Mouse (Mus musculus): ENCODE measurements around the gene Calhm1. TPM values are rescaled to one million over a fixed set of nuclear protein-coding genes. Genes with fewer than 3 reads are reported as not detected.

Calhm1 gene
- polyA plus RNA-seq, 1 experiment from 2014 or later, result not detected

DNA sequence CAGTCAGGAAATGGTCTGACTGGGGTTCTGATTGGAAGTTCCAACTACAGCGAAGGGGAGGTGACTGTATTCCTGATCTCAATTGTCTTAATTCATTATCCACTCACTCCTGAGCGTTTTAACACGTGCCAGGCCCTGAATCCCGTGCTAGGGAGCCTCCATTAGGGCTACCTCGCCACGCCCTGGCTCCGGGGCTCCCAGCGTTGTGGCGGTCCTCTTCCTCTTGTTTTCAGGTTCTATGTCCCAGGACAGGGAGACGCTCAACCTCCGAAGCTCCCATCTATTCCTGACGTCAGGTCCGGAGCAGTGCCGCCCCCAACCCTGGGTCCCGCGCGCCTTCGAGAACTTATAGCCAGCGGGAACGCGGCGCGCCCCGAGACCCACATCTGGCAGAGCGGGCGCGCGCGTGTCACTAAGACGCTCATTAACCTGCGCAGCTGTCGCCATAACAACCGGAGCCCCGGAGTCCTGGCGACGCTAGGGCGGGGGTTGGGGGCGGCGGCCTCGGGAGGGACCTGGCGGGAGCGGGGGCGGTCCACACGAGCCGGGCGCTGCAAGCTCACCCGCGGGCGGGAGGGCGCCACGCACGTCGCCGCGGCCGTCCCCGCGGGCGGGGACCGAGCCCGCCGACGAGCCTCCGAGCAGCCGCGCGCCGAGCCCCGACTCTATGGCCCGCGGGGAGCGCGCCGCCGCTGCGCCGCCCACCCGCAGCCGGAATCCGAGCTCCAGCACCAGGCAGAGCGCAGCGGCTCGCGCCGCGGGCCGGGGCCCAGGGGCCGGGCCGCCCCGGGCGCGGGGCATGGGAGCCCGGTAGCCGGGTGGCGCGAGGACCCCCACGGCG, 34.6 kb upstream of the Calhm1 start, which contains the start of gene Neurl1a:
Gene Neurl1a, plus strand, starts transcription at position 390 of the 841 bp plus-strand sequence.
- WGBS, result under 1% methylated on average over 67 of the region's 98 CpGs
- Histone ChIP-seq H3K27ac (ENCODE audit: low read length) (no peak within 1 kb of the TSS), H3K4me1 (ENCODE audit: control insufficient read depth, insufficient read depth, low read length) (peaks cover 3% of the 10 kb centered on the region; the same call in 1 of the 2 replicates), H3K4me3 (ENCODE audit: low read length) (peak within 1 kb of the TSS; percentile 76), H3K9me3 (replicated peaks; ENCODE audit: control insufficient read depth, low read length) (peaks cover 2% of the 10 kb centered on the region; the same call in 1 of the 2 replicates), H3K9ac (ENCODE audit: low read length) (peak within 1 kb of the TSS; percentile 70), H3K27me3 (ENCODE audit: control insufficient read depth, insufficient read depth, low read length) (peaks cover 31% of the 10 kb centered on the region), H3K36me3 (ENCODE audit: control insufficient read depth, insufficient read depth) (no peaks in the 10 kb centered on the region), H3K4me2 (ENCODE audit: low read depth, low read length) (peak within 1 kb of the TSS; percentile 100)
- peak; percentile 43 for ATAC-seq (replicated peaks; ENCODE audit: extremely low read depth, insufficient read depth, low FRiP score)

DNA sequence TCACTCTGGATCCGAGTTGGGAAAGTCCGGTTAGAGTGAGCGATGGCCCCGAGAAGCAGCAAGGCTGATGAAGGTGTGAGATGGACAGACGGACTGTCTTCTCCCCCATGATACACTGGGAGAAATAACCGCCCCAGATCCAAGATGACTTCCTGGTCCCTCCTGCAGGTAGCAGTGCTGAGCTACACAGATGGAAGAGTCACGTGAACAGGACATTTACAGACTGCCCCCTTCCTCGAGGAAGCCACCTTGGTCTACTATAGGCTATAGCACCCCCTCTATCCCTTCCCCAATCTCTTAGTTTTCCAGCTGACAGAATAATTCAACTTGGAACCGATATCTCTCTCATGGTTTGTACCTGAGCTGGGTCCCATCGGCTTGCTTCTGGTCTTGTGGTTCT, 33.9 kb upstream of the Calhm1 start:
- no peak overlapping the region for H3K9ac ChIP-seq (ENCODE audit: low read length)
- peak; percentile 57; the same call in 1 of the 2 replicates for ATAC-seq (replicated peaks; ENCODE audit: extremely low read depth, insufficient read depth, low FRiP score)
- H3K4me3 ChIP-seq (ENCODE audit: low read length), result peak overlapping the region; percentile 76
- H3K4me2 ChIP-seq (ENCODE audit: low read depth, low read length), result peak overlapping the region; percentile 100
- H3K4me1 ChIP-seq (ENCODE audit: control insufficient read depth, insufficient read depth, low read length), result peaks cover 3% of the 10 kb centered on the region; the same call in 1 of the 2 replicates
- 19% methylated on average over 10 of the region's 10 CpGs for WGBS
- no peak overlapping the region for H3K27ac ChIP-seq (ENCODE audit: low read length)
- peaks cover 38% of the 10 kb centered on the region for H3K27me3 ChIP-seq (ENCODE audit: control insufficient read depth, insufficient read depth, low read length)
- no peaks in the 10 kb centered on the region for H3K36me3 ChIP-seq (ENCODE audit: control insufficient read depth, insufficient read depth)
- peaks cover 2% of the 10 kb centered on the region; the same call in 1 of the 2 replicates for H3K9me3 ChIP-seq (replicated peaks; ENCODE audit: control insufficient read depth, low read length)

DNA sequence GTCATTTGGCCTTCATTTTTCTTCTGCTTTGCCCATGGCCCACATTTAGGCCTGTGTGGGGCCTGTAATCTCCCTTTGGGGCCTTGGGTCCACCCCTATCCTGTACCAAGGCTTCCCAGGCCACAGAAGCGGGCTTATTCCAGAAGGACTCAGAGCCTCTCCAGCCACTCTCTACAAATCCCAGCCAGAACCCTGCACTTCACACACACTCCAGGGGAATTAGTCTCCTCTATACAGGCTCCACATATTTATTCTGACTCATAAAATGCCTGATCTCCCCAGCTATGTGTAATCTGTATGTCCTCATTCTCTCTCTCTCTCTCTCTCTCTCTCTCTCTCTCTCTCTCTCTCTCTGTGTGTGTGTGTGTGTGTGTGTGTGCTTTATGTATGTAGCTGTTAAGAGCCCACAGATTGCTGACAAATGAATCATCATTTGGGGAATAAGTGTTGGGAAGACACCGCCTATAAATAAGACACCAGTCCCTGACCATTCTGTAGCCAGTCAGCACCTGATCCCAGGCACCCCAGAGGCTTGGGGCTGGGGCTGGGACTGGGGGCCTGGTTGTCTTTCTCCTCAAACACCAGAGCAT, 33.0 kb upstream of the Calhm1 start:
- Histone ChIP-seq H3K4me1 (ENCODE audit: control insufficient read depth, insufficient read depth, low read length) (peaks cover 3% of the 10 kb centered on the region; the same call in 1 of the 2 replicates), H3K4me2 (ENCODE audit: low read depth, low read length) (no peak overlapping the region), H3K27ac (ENCODE audit: low read length) (no peak overlapping the region), H3K27me3 (ENCODE audit: control insufficient read depth, insufficient read depth, low read length) (peaks cover 43% of the 10 kb centered on the region), H3K4me3 (ENCODE audit: low read length) (no peak overlapping the region), H3K9ac (ENCODE audit: low read length) (no peak overlapping the region), H3K36me3 (ENCODE audit: control insufficient read depth, insufficient read depth) (no peaks in the 10 kb centered on the region), H3K9me3 (replicated peaks; ENCODE audit: control insufficient read depth, low read length) (no peaks in the 10 kb centered on the region; the same call in 1 of the 2 replicates)
- no peak for ATAC-seq (replicated peaks; ENCODE audit: extremely low read depth, insufficient read depth, low FRiP score)
- WGBS, result 68% methylated on average over 2 of the region's 2 CpGs

DNA sequence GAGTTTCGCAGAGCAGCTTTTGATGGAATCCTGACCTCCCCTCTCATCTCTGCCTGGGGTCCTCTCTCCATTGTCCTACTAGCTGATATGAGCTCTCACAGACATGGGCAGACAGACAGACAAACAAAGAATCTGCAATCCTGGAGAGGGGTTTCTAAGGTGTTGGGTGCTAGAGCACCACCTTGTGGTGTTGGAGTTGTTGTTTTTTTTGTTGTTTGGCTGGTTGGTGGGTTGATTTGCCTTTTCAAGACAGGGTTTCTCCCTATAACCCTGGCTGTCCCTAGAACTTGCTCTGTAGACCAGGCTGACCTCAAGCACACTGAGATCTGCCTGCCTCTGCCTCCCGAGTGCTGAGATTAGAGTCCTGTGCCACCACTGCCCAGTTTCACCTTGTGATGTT, 31.4 kb upstream of the Calhm1 start:
- no peak for ATAC-seq (replicated peaks; ENCODE audit: extremely low read depth, insufficient read depth, low FRiP score)
- H3K27ac ChIP-seq (ENCODE audit: low read length), result no peak overlapping the region
- H3K27me3 ChIP-seq (ENCODE audit: control insufficient read depth, insufficient read depth, low read length), result peaks cover 34% of the 10 kb centered on the region
- H3K9ac ChIP-seq (ENCODE audit: low read length), result no peak overlapping the region
- WGBS, result 56% methylated on average over 2 of the region's 2 CpGs
- H3K4me1 ChIP-seq (ENCODE audit: control insufficient read depth, insufficient read depth, low read length), result peaks cover 3% of the 10 kb centered on the region; the same call in 1 of the 2 replicates
- no peak overlapping the region for H3K4me3 ChIP-seq (ENCODE audit: low read length)
- H3K9me3 ChIP-seq (replicated peaks; ENCODE audit: control insufficient read depth, low read length), result no peaks in the 10 kb centered on the region
- H3K36me3 ChIP-seq (ENCODE audit: control insufficient read depth, insufficient read depth), result no peaks in the 10 kb centered on the region
- H3K4me2 ChIP-seq (ENCODE audit: low read depth, low read length), result no peak overlapping the region

DNA sequence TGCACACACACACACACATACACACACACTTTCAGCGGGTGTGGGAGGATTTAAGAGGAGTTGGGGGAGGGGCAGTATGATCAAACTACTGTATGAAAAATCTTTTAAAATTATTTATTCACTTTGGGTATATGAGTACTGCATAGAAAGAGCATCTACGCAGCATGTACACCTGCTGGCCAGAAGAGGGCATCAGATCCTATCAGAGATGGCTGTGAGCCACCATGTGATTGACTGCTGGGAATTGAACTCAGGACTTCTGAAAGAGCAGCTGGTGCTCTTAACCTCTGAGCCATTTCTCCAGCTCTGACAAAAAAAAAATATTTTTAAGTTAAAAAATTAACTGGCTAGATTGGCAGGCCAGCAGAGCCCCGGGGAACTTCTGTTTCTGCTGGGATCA, 30.5 kb upstream of the Calhm1 start:
- H3K27ac ChIP-seq (ENCODE audit: low read length), result no peak overlapping the region
- H3K36me3 ChIP-seq (ENCODE audit: control insufficient read depth, insufficient read depth), result no peaks in the 10 kb centered on the region
- H3K4me2 ChIP-seq (ENCODE audit: low read depth, low read length), result no peak overlapping the region
- no peak overlapping the region for H3K4me3 ChIP-seq (ENCODE audit: low read length)
- WGBS, result 50% methylated on average over 3 of the region's 3 CpGs
- no peak for ATAC-seq (replicated peaks; ENCODE audit: extremely low read depth, insufficient read depth, low FRiP score)
- H3K9me3 ChIP-seq (replicated peaks; ENCODE audit: control insufficient read depth, low read length), result no peaks in the 10 kb centered on the region
- H3K4me1 ChIP-seq (ENCODE audit: control insufficient read depth, insufficient read depth, low read length), result peaks cover 2% of the 10 kb centered on the region; the same call in 1 of the 2 replicates
- H3K9ac ChIP-seq (ENCODE audit: low read length), result no peak overlapping the region
- H3K27me3 ChIP-seq (ENCODE audit: control insufficient read depth, insufficient read depth, low read length), result peaks cover 25% of the 10 kb centered on the region

DNA sequence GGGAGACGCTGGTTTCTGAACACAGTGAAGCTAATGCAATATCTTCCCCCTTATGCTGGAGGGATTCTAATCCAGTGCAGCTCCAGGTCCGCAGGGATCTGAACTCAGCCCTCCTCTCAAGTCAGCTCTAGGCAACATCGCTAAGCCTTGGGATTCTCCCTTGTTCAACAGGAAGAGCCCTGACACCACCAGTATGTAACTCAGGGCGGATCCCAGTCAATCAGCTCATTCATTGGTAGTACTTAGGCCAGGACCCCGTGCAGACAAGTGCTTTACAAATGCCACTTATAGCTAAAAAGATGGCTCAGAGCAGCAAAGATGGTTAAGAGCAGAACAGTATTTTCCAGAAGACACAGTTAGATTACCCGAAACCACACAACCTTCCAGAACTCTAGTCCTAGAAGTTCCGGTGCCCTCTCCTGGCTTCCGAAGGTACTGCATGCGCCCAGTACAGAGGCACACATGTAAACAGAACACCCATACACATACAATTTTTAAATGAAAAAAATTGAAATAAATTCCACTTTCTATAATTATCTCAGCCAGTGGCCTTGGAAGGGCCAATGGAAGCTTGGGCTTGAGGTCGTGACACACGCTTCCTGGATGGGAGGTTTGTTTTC, 24.8 kb upstream of the Calhm1 start:
- peaks cover 12% of the 10 kb centered on the region; the same call in 1 of the 2 replicates for H3K27me3 ChIP-seq (ENCODE audit: control insufficient read depth, insufficient read depth, low read length)
- no peak overlapping the region for H3K27ac ChIP-seq (ENCODE audit: low read length)
- H3K4me1 ChIP-seq (ENCODE audit: control insufficient read depth, insufficient read depth, low read length), result peaks cover 4% of the 10 kb centered on the region; the same call in 1 of the 2 replicates
- H3K4me3 ChIP-seq (ENCODE audit: low read length), result peak overlapping the region; percentile 31
- H3K36me3 ChIP-seq (ENCODE audit: control insufficient read depth, insufficient read depth), result no peaks in the 10 kb centered on the region
- peak overlapping the region; percentile 58 for H3K4me2 ChIP-seq (ENCODE audit: low read depth, low read length)
- ATAC-seq (replicated peaks; ENCODE audit: extremely low read depth, insufficient read depth, low FRiP score), result peak; percentile 28
- WGBS, result 19% methylated on average over 11 of the region's 11 CpGs
- no peaks in the 10 kb centered on the region for H3K9me3 ChIP-seq (replicated peaks; ENCODE audit: control insufficient read depth, low read length)
- H3K9ac ChIP-seq (ENCODE audit: low read length), result peak overlapping the region; percentile 39

DNA sequence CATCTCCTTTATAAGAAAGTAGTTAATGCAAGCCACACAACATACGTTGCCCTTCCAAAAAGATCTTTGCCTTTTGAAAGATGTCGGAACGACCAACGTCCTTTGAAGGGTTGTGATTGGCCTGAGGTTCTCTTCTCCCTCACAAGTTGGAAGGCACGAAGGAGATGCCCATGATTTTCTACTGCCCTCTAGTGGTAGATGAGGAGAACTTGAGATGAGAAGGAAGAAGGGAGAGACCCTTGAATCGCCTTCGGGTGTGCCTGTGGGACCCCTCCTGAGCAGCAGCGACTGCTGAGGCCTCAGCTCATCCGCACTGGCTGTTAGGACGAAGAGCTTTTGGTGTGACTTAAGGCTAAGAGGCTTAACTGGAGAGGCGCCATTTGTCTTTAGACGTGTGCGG, 24.2 kb upstream of the Calhm1 start:
- Histone ChIP-seq H3K9ac (ENCODE audit: low read length) (peak overlapping the region; percentile 39), H3K9me3 (replicated peaks; ENCODE audit: control insufficient read depth, low read length) (no peaks in the 10 kb centered on the region), H3K4me3 (ENCODE audit: low read length) (peak overlapping the region; percentile 31), H3K36me3 (ENCODE audit: control insufficient read depth, insufficient read depth) (no peaks in the 10 kb centered on the region), H3K27ac (ENCODE audit: low read length) (no peak overlapping the region), H3K4me2 (ENCODE audit: low read depth, low read length) (peak overlapping the region; percentile 58), H3K27me3 (ENCODE audit: control insufficient read depth, insufficient read depth, low read length) (peaks cover 7% of the 10 kb centered on the region; the same call in 1 of the 2 replicates), H3K4me1 (ENCODE audit: control insufficient read depth, insufficient read depth, low read length) (peaks cover 4% of the 10 kb centered on the region; the same call in 1 of the 2 replicates)
- peak; percentile 45; the same call in 1 of the 2 replicates for ATAC-seq (replicated peaks; ENCODE audit: extremely low read depth, insufficient read depth, low FRiP score)
- 6% methylated on average over 13 of the region's 13 CpGs for WGBS

DNA sequence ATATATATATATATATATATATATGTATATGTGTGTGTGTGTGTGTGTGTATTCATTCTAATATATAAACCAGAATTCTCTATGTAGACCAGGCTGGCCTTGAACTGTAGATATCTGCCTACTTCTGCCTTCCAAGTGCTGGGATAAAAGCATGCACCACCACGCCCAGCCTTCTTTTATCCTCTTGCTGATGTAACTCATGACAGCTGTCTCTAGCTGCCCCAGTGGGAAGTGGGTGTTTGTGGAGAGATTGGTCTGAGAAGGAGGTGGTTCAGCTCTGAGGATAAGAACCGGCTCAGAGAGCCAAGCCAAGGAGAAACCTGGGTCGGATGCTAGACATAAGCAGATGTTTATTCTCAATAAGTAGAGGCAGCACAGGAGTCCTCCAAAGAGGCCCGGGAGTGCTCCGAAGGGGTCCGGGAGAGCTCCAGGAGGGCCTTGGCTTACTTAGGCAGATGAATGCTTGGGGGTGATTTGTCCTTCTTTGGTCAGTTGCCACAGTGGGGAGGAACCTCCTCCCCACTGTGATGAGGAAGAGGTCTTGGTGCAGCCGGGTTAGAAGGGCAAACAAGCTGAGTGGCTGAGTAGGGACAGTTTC, 23.7 kb upstream of the Calhm1 start:
- 45% methylated on average over 7 of the region's 7 CpGs for WGBS
- H3K4me1 ChIP-seq (ENCODE audit: control insufficient read depth, insufficient read depth, low read length), result peaks cover 4% of the 10 kb centered on the region; the same call in 1 of the 2 replicates
- H3K36me3 ChIP-seq (ENCODE audit: control insufficient read depth, insufficient read depth), result no peaks in the 10 kb centered on the region
- H3K4me2 ChIP-seq (ENCODE audit: low read depth, low read length), result peak overlapping the region; percentile 58
- ATAC-seq (replicated peaks; ENCODE audit: extremely low read depth, insufficient read depth, low FRiP score), result no peak
- no peak overlapping the region for H3K27ac ChIP-seq (ENCODE audit: low read length)
- H3K27me3 ChIP-seq (ENCODE audit: control insufficient read depth, insufficient read depth, low read length), result 0 out of 2 replicates have a peak, but pooled peaks cover 3% of the 10 kb centered on the region
- no peak overlapping the region for H3K9ac ChIP-seq (ENCODE audit: low read length)
- no peaks in the 10 kb centered on the region for H3K9me3 ChIP-seq (replicated peaks; ENCODE audit: control insufficient read depth, low read length)
- no peak overlapping the region for H3K4me3 ChIP-seq (ENCODE audit: low read length)
